Comparison of ENCODE assay signal across 24 mouse cellular contexts in genomic region chr1:36625442-36625841, GRCm38 (mm10). TPM values are rescaled to one million over a fixed set of nuclear protein-coding genes. Genes with fewer than 3 reads are reported as not detected.
DNase-seq lines count a peak whose midpoint lies in the region; ATAC-seq and TF ChIP-seq lines count a peak whose summit lies in the region.
"Had no signal": no experiment of that assay in that cellular context is flagged by ENCODE, and none has a peak within 500 bp of the region (broad histone marks: within the 10 kb centered on the region; RNA-seq: fewer than 3 reads in every experiment).

No protein-coding gene starts in this region.

- DNase-seq in gastrocnemius, adult 2 months = no peak
- DNase-seq in gastrocnemius, postnatal 4 days (ENCODE audit: low spot score in 2 of 2) = no peak
- DNase-seq in lung, adult 2 months = no peak
- DNase-seq in adrenal gland, postnatal 14 days = no peak
- DNase-seq: adrenal gland, postnatal 10 days; cerebellum, adult 11 months; cerebellum, adult 2 months; cerebellum, adult 9-11 months; cerebellum, postnatal 25 days; forebrain, postnatal 0 days; gastrocnemius, postnatal 25 days; heart, adult 2 months; heart, postnatal 14 days; heart, postnatal 4 days had no signal

- 54% methylated on average over 5 of the region's 5 CpGs for WGBS in kidney, embryonic 16.5 days
- 68% methylated on average over 5 of the region's 5 CpGs for WGBS in kidney, embryonic 14.5 days
- WGBS in lung, embryonic 15.5 days = 50% methylated on average over 5 of the region's 5 CpGs
- WGBS in lung, adult 2 months = 69% methylated on average over 5 of the region's 5 CpGs

- H3K36me3 ChIP-seq in kidney, embryonic 16.5 days (ENCODE audit: insufficient read depth, low read length) = no peaks in the 10 kb centered on the region
- H3K36me3 ChIP-seq in kidney, embryonic 14.5 days (ENCODE audit: control insufficient read depth, insufficient read depth, low read length) = no peaks in the 10 kb centered on the region
- no peaks in the 10 kb centered on the region for H3K36me3 ChIP-seq in lung, embryonic 15.5 days
- H3K36me3 ChIP-seq: embryonic facial prominence, embryonic 12.5 days; embryonic facial prominence, embryonic 15.5 days; heart, embryonic 10.5 days; heart, embryonic 13.5 days had no signal

- ATAC-seq in kidney, embryonic 16.5 days (ENCODE audit: low FRiP score, low TSS enrichment) = peak; percentile 70
- ATAC-seq in kidney, embryonic 14.5 days (ENCODE audit: low FRiP score, low TSS enrichment) = no peak
- no peak for ATAC-seq in lung, embryonic 15.5 days (ENCODE audit: borderline replicate concordance, extremely low read depth, low FRiP score, low TSS enrichment)
- ATAC-seq: forebrain, embryonic 14.5 days; forebrain, postnatal 0 days had no signal

- peaks cover 10% of the 10 kb centered on the region for H3K4me1 ChIP-seq in kidney, embryonic 16.5 days (ENCODE audit: insufficient read depth, low read length)
- H3K4me1 ChIP-seq in kidney, embryonic 14.5 days (ENCODE audit: control insufficient read depth, insufficient read depth, low read length) = 0 out of 2 replicates have a peak, but pooled peaks cover 2% of the 10 kb centered on the region
- H3K4me1 ChIP-seq in lung, embryonic 15.5 days = peaks cover 11% of the 10 kb centered on the region
- H3K4me1 ChIP-seq in lung, adult 2 months (ENCODE audit: control insufficient read depth, insufficient read depth, low read length) = peaks cover 3% of the 10 kb centered on the region; the same call in 1 of the 2 replicates
- H3K4me1 ChIP-seq: embryonic facial prominence, embryonic 12.5 days had no signal

- TF ChIP-seq POLR2A in lung, adult 2 months (IDR thresholded peaks at IDR 0.05; ENCODE audit: borderline replicate concordance, extremely low read depth, low read depth, low read length) = no peak

- no peak for TF ChIP-seq CTCF in gastrocnemius, adult 2 months (IDR thresholded peaks at IDR 0.05)
- TF ChIP-seq CTCF in lung, adult 2 months (IDR thresholded peaks at IDR 0.05; ENCODE audit: insufficient read depth, low read length) = no peak

- no peaks in the 10 kb centered on the region for H3K27me3 ChIP-seq in kidney, embryonic 16.5 days (ENCODE audit: insufficient read depth, low read length)
- no peaks in the 10 kb centered on the region for H3K27me3 ChIP-seq in kidney, embryonic 14.5 days (ENCODE audit: control insufficient read depth, insufficient read depth, low read length)
- H3K27me3 ChIP-seq in lung, embryonic 15.5 days = no peaks in the 10 kb centered on the region
- H3K27me3 ChIP-seq: embryonic facial prominence, embryonic 12.5 days; embryonic facial prominence, embryonic 15.5 days had no signal

- no peak overlapping the region for H3K9ac ChIP-seq in kidney, embryonic 16.5 days (replicated peaks; ENCODE audit: low read length)
- no peak overlapping the region for H3K9ac ChIP-seq in kidney, embryonic 14.5 days (ENCODE audit: low read depth, low read length)
- no peak overlapping the region for H3K9ac ChIP-seq in lung, embryonic 15.5 days
- H3K9ac ChIP-seq: embryonic facial prominence, embryonic 12.5 days; embryonic facial prominence, embryonic 15.5 days; forebrain, postnatal 0 days; heart, embryonic 13.5 days; hindbrain, embryonic 14.5 days had no signal

- no peaks in the 10 kb centered on the region for H3K9me3 ChIP-seq in kidney, embryonic 16.5 days (ENCODE audit: low read length)
- H3K9me3 ChIP-seq in kidney, embryonic 14.5 days (ENCODE audit: control insufficient read depth, low read length) = 0 out of 2 replicates have a peak, but pooled peaks cover 3% of the 10 kb centered on the region
- H3K9me3 ChIP-seq in lung, embryonic 15.5 days = no peaks in the 10 kb centered on the region
- H3K9me3 ChIP-seq: embryonic facial prominence, embryonic 12.5 days; embryonic facial prominence, embryonic 15.5 days; heart, embryonic 10.5 days had no signal

- H3K27ac ChIP-seq in gastrocnemius, adult 2 months = peak overlapping the region; percentile 8; the same call in 1 of the 2 replicates
- peak overlapping the region; percentile 51; the same call in 1 of the 2 replicates for H3K27ac ChIP-seq in kidney, embryonic 16.5 days (ENCODE audit: low read length)
- no peak overlapping the region for H3K27ac ChIP-seq in kidney, embryonic 14.5 days (ENCODE audit: low read depth, low read length)
- peak overlapping the region; percentile 15; the same call in 1 of the 2 replicates for H3K27ac ChIP-seq in lung, embryonic 15.5 days
- H3K27ac ChIP-seq: embryonic facial prominence, embryonic 12.5 days; embryonic facial prominence, embryonic 15.5 days; heart, adult 2 months; heart, embryonic 10.5 days; heart, embryonic 13.5 days; hindbrain, embryonic 14.5 days had no signal

- no peak overlapping the region for H3K4me3 ChIP-seq in gastrocnemius, adult 2 months
- H3K4me3 ChIP-seq in kidney, embryonic 16.5 days (ENCODE audit: low read length) = no peak overlapping the region
- H3K4me3 ChIP-seq in kidney, embryonic 14.5 days (ENCODE audit: low read length) = no peak overlapping the region
- no peak overlapping the region for H3K4me3 ChIP-seq in lung, embryonic 15.5 days
- no peak overlapping the region for H3K4me3 ChIP-seq in lung, adult 2 months (replicated peaks; ENCODE audit: extremely low read depth, low read depth, low read length)
- H3K4me3 ChIP-seq: embryonic facial prominence, embryonic 12.5 days; embryonic facial prominence, embryonic 15.5 days; heart, adult 2 months; heart, embryonic 10.5 days; heart, embryonic 13.5 days had no signal

- no peak overlapping the region for H3K4me2 ChIP-seq in kidney, embryonic 16.5 days (replicated peaks; ENCODE audit: low read depth, low read length)
- H3K4me2 ChIP-seq in kidney, embryonic 14.5 days (replicated peaks; ENCODE audit: low read depth, low read length) = no peak overlapping the region
- no peak overlapping the region for H3K4me2 ChIP-seq in lung, embryonic 15.5 days
- H3K4me2 ChIP-seq: embryonic facial prominence, embryonic 12.5 days; embryonic facial prominence, embryonic 15.5 days; heart, embryonic 13.5 days; hindbrain, embryonic 14.5 days had no signal

- intact Hi-C loops in gastrocnemius, adult 2 months (cut with DNase I) = no loop called here

RNA-seq across cellular contexts. Expression of gene Fam178b, which starts 57.5 kb away (rescaled TPM):
- under 1 TPM in 1 of 2 experiments, not detected in 1; 0.48 TPM for total RNA-seq in gastrocnemius, adult 2 months (2021)
- 1 to 10 TPM; 1.3 to 1.5 TPM for total RNA-seq in gastrocnemius, postnatal 4 days (2021)
- 1.2 and 1.8 TPM in 2 replicates for polyA plus RNA-seq in kidney, embryonic 16.5 days (2015; fragmentation: Nextera tagmentation; extraction: Ambion mirVana)
- 1.2 and 1.3 TPM in 2 replicates for polyA plus RNA-seq in kidney, embryonic 14.5 days (2014; fragmentation: Nextera tagmentation; extraction: Ambion mirVana)
- 3.4 and 4.5 TPM in 2 replicates for polyA plus RNA-seq in lung, embryonic 15.5 days (2015; fragmentation: Nextera tagmentation; extraction: Ambion mirVana)
- polyA plus RNA-seq in lung, adult 2 months (2012; rRNA removed) = 11.2 and 13.9 TPM in 2 replicates
- 0.41 TPM in 1 of 2 replicates, not detected in the other for total RNA-seq in adrenal gland, postnatal 14 days (2021)
- total RNA-seq: forebrain, postnatal 0 days had no signal
- polyA plus RNA-seq: forebrain, embryonic 11.5 days; forebrain, embryonic 14.5 days; forebrain, postnatal 0 days; hindbrain, embryonic 14.5 days had no signal
